Mouse (Mus musculus): ENCODE results near the gene Gdf11.
A peak's percentile ranks its signal among the peaks of the same experiment; 100 is the strongest.

The Gdf11 gene

DNA sequence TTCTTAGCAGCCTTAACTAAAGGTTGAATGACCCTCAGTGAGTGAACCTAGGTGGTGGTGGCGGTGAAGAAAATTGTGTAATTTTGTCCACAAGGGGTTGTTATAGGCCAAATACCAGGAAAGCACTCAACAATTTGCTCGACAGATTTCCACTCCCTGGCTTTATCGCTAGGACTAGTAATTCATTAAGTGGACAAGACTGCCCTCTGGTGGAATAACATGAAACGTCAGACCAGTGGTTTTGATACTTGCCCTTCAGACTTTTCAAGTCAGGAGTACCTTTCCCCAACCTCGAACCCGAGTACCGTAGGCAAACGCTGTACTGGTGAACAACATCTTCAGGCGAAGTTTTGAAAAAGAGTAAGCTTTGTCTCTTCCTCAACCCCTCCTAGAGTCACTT is 3.9 kb upstream of the Gdf11 start:
- DNase-seq (ENCODE audit: low read depth, low spot score): peak; percentile 77

- DNase-seq (ENCODE audit: low read depth, low spot score): no peak
Observed at GRCm38 (mm10) chr10:128892246-128892645, 728 bp upstream of the Gdf11 start.

- DNase-seq (ENCODE audit: low read depth, low spot score): no peak
Observed at GRCm38 (mm10) chr10:128890383-128891295, 879 bp downstream of the Gdf11 start.

DNA sequence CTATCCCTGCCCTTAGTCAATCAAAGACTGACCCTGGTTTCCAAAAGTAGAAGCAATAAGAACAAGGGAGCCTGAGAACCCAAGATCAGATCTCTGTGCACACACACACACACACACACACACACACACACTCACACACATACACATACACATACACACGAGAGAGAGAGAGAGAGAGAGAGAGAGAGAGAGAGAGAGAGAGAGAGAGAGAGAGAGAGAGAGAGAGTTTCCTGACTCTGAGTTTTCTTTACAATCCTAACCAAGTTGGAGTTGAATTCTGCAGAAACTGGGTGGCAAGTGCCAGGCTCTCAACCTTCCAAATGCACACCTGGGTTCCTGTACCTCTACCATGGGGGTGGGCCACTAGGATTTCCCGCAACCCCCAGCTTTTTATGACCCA is 1.7 kb downstream of the Gdf11 start:
- no peak for DNase-seq (ENCODE audit: low read depth, low spot score)

- DNase-seq (ENCODE audit: low read depth, low spot score): no peak
Observed at GRCm38 (mm10) chr10:128888941-128889827, 2.3 kb downstream of the Gdf11 start.

- no peak for DNase-seq (ENCODE audit: low read depth, low spot score)
Observed at GRCm38 (mm10) chr10:128882067-128882466, 9.5 kb downstream of the Gdf11 start.

GRCm38 (mm10) chr10:128878811-128879210 is 12.7 kb downstream of the Gdf11 start:
- DNase-seq (ENCODE audit: low read depth, low spot score): no peak

DNA sequence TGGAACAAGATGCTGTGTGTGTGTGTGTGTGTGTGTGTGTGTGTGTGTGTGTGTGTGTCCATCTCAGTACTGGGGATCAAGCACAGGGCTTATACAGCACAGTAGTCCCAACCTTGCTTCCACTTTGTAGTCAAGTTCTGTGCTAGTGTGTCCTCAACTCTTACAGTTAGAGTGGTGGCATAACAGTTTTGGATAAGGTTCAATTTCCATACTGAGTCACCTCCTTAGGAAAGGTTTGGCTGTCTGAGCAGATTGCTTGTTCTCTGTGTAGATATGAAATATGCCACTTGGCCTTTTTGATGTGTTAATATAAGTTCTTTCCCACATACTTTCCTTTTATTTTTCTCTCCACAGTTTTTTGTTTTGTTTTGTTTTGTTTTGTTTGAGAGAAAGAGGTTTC is 13.2 kb downstream of the Gdf11 start:
- DNase-seq (ENCODE audit: low read depth, low spot score): no peak

GRCm38 (mm10) chr10:128870341-128870740 is 21.2 kb downstream of the Gdf11 start:
- DNase-seq (ENCODE audit: low read depth, low spot score): no peak

- no peak for DNase-seq (ENCODE audit: low read depth, low spot score)
Observed at GRCm38 (mm10) chr10:128866518-128866917, 25.0 kb downstream of the Gdf11 start.

DNA sequence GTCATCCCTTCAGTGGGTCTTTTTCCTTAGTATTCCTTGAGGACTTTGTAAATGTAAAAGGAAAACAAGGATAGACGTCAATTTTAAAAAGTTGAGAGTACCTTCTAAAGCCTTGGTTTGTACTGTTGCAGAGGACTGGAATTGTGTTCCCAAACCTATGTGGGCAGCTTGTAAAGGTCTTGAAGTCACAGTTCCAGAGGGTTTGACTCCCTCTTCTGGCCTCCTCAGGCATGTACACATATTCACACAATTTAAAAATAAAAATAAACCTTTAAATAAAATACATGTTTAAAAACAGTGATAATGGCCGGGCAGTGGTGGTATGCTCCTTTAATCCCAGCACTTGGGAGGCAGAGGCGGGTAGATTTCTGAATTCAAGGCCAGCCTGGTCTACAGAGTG is 25.5 kb downstream of the Gdf11 start:
- no peak for DNase-seq (ENCODE audit: low read depth, low spot score)

- no peak for DNase-seq (ENCODE audit: low read depth, low spot score)
Observed at GRCm38 (mm10) chr10:128861176-128861575, 30.3 kb downstream of the Gdf11 start.

- no peak for DNase-seq (ENCODE audit: low read depth, low spot score)
Observed at GRCm38 (mm10) chr10:128850339-128850738, 41.2 kb downstream of the Gdf11 start.

GRCm38 (mm10) chr10:128848426-128848825 is 43.1 kb downstream of the Gdf11 start:
- DNase-seq (ENCODE audit: low read depth, low spot score): no peak

DNA sequence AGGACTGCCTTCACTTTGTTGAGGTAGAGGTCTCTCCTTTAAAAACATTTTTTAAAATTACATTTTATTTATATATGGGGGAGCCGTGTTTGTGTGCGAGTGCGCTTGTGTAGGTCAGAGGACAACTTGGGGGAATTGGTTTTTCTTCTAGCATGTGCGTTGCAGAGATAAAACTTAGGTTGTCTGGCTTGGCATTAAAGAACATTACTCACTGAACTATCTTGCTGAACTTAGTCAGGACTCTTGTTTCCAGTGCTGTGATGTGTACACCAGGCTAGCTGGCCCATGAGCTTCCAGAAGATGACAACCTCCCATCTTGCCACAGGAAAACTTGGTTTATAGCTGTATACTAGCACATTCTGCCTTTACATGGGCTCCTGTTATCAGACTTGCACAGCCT is 44.9 kb downstream of the Gdf11 start:
- no peak for DNase-seq (ENCODE audit: low read depth, low spot score)

GRCm38 (mm10) chr10:128845516-128845915 is 46.0 kb downstream of the Gdf11 start:
- DNase-seq (ENCODE audit: low read depth, low spot score): peak; percentile 11

GRCm38 (mm10) chr10:128843260-128843659 is 48.3 kb downstream of the Gdf11 start:
- no peak for DNase-seq (ENCODE audit: low read depth, low spot score)

DNA sequence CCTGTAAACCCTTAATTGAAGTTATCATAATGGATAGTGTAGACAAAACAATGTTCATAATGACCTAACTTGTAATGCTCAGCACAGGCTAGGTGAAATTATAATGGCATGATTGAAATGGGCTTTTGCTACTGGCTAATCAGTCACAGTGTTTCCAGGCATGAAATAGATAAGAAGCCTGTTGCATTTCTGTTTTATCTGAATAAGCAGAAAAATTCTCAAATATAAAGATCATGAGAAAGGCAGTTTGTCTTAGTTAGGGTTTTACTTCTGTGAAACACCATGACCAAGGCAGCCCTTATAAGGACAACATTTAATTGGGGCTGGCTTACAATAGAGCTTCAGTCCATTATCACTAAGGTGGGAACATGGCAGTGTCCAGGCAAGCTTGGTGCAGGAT is 50.9 kb downstream of the Gdf11 start:
- no peak for DNase-seq (ENCODE audit: low read depth, low spot score)

- no peak for DNase-seq (ENCODE audit: low read depth, low spot score)
Observed at GRCm38 (mm10) chr10:128839434-128839833, 52.1 kb downstream of the Gdf11 start.

GRCm38 (mm10) chr10:128837400-128837799 is 54.1 kb downstream of the Gdf11 start:
- no peak for DNase-seq (ENCODE audit: low read depth, low spot score)

All from skeletal muscle tissue, adult 2 months (tissue).